Mouse (Mus musculus) ES-E14 (cell line): Measurements from ENCODE around the gene Nav1.

Source experiments
- CHD2 ChIP-seq: IDR thresholded peaks from 2 replicates; pipeline ENCODE4 v1.6.1; 2014; ENCODE audit warnings: mild to moderate bottlenecking, low read depth, low read length, inconsistent platforms
- HCFC1 ChIP-seq: IDR thresholded peaks from 2 replicates; pipeline ENCODE4 v1.6.1; 2012; ENCODE audit warnings: low read length, inconsistent platforms, borderline replicate concordance; ENCODE audit not compliant: insufficient read depth
- MAFK ChIP-seq: IDR thresholded peaks from 2 replicates; pipeline ENCODE4 v1.6.1; 2014; ENCODE audit warnings: mild to moderate bottlenecking, low read depth, low read length, inconsistent platforms; ENCODE audit not compliant: insufficient read depth
- ZC3H11A ChIP-seq: IDR thresholded peaks from 2 replicates; pipeline ENCODE4 v1.6.1; 2012; ENCODE audit warnings: low read depth, mild to moderate bottlenecking, inconsistent platforms, low read length, borderline replicate concordance
- ZNF384 ChIP-seq: IDR thresholded peaks from 2 replicates; pipeline ENCODE4 v1.6.1; 2012; ENCODE audit warnings: low read depth, low read length, inconsistent platforms

GRCm38 (mm10) chr1:135546099-135546498 is 61.0 kb downstream of the Nav1 start:
- no peak for TF ChIP-seq HCFC1
- TF ChIP-seq ZC3H11A: no peak
- TF ChIP-seq MAFK: no peak
- no peak for TF ChIP-seq CHD2
- no peak for TF ChIP-seq ZNF384
